Mouse (Mus musculus): ENCODE measurements around the gene Ttc34. TPM values are rescaled to one million over a fixed set of nuclear protein-coding genes. Genes with fewer than 3 reads are reported as not detected.
A peak's percentile ranks its signal among the peaks of the same experiment; 100 is the strongest.

Gene Ttc34
- total RNA-seq, 2 experiments from 2014 or later: 2.5 to 2.9 TPM

DNA sequence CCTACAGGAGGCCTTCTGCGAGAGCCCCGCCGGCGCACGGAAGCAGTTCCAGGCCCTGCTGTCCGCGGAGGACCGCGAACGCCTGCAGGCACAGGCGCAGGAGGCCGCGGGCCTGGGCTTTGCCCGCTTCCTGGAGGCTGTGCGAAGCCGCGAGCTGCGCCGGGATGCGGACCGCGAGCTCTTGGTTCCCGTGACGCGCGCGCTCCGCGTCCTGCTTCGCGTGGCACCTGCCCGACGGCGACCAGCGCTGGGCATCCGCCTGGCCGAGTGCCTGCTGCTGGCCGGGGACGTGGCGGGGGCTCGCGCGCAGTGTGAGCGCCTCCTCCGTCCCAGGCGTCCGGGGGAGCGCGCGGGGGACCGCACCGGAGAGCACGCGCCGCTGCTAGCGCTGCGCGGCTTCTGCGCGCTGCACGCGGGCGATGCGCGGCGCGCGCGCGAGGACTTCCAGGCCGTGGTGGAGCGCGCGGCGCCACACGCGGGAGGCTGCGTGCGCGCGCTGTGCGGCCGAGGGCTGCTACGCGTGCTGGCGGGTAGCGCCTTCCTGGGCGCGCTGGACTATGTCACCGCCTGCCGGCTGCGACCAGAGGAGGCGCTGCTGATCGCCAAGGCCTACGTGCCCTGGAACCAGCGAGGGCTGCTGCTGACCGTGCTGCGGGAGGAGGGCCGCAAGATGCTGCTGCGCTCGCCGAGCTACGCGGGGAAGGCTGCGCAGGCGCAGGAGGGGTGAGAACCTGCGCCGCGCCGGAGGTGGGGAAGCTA lies 18.6 kb downstream of the Ttc34 start:
- peak; percentile 89 to 91 for DNase-seq (ENCODE audit: extremely low spot score in 1 of 2, low spot score in 2 of 2)
- intact Hi-C loops (cut with DNase I): no loop called here

DNA sequence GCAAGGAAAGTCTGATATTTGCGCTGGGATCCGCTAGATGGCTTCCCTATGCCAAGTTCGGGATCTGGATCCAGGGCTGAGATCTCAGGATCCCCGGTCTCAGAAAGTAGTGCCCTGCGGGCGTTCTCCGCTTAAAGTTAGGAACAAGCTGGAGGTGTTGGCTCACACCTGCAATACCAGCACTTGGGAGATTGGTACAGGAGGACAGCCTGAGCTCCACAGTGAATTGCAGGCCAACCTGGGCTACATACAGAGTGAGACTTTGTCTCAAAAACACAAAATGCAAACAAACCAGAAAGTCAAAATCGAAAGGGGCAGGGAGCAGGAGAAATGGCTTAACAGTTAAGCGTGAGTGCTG lies 19.2 kb downstream of the Ttc34 start:
- no peak for DNase-seq (ENCODE audit: extremely low spot score in 1 of 2, low spot score in 2 of 2)
- intact Hi-C loops (cut with DNase I): no loop called here

DNA sequence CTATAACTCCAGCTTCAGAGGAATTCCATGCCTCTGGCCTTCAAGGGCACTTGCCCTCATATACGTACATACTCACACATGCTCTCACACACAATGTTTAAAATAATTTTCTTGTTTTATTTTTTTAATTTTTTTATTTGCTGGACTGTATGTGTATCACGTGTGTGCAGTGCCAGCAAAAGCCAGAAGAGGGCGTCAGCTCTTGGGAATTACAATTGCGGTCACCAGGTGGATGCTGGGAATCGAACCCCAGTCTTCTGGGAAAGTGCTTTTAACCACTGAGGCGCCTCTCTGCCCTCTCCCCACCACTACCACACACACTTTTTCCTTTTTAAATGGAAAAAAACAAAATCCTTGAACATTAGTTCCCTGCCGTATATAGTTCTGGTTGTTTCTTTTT lies 19.6 kb downstream of the Ttc34 start:
- intact Hi-C loops (cut with DNase I): no loop called here
- DNase-seq (ENCODE audit: extremely low spot score in 1 of 2, low spot score in 2 of 2): peak in 1 of 2 experiments; percentile 39

GRCm38 (mm10) chr4:154857366-154858240 lies 20.3 kb downstream of the Ttc34 start:
- DNase-seq (ENCODE audit: extremely low spot score in 1 of 2, low spot score in 2 of 2): no peak
- intact Hi-C loops (cut with DNase I): no loop called here

- intact Hi-C loops (cut with DNase I): no loop called here
- DNase-seq (ENCODE audit: extremely low spot score in 1 of 2, low spot score in 2 of 2): no peak
Measured at GRCm38 (mm10) chr4:154858601-154859000, 21.3 kb downstream of the Ttc34 start.

DNA sequence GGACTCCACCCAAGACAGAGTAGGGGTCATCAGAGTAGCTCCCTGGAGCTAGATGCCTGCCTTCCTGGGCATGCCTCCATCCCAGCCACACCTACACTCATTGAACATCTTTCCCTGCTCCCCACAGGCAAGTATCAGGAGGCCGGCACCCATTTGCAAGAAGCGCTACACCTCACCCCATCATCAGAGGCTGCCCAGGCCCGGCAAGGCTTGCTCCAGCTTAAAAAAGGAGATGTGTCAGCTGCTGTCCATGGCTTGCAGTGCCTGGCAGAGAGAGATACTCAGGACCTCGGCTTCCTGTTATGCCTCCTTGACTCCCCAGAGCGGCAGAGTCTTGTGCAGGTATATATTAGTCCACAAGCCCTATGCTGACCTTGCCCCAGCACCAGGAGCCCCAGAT lies 24.7 kb downstream of the Ttc34 start:
- no peak for DNase-seq (ENCODE audit: extremely low spot score in 1 of 2, low spot score in 2 of 2)
- intact Hi-C loops (cut with DNase I): no loop called here

- intact Hi-C loops (cut with DNase I): no loop called here
- no peak for DNase-seq (ENCODE audit: extremely low spot score in 1 of 2, low spot score in 2 of 2)
Measured at GRCm38 (mm10) chr4:154863436-154863935, 26.2 kb downstream of the Ttc34 start.

DNA sequence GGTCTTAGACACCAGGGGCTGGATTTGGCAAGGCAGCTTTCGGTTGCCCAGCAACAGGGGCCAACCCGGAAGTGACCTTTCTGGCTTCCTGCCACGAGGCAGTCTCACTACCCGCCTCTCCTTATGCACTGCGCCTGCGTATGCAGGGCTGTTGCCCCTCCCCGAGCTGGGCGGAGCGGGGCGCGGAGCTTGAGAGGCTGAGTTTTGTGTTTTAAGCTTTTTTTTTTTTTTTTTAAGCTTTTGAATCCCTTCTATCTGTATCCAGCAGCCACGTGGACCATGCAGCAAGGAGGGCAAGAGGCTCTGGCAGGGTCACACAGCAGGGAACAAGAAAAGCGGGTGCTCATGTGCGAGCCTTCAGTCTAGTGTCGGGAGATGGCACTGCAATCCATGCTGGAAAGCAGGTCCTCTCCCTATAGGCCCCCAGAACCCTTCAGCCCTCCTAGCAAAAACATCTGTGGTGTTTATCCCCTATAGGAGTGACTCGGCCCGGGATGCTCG lies 27.1 kb downstream of the Ttc34 start:
- DNase-seq (ENCODE audit: extremely low spot score in 1 of 2, low spot score in 2 of 2): peak; percentile 90 to 96
- intact Hi-C loops (cut with DNase I): no loop called here

DNA sequence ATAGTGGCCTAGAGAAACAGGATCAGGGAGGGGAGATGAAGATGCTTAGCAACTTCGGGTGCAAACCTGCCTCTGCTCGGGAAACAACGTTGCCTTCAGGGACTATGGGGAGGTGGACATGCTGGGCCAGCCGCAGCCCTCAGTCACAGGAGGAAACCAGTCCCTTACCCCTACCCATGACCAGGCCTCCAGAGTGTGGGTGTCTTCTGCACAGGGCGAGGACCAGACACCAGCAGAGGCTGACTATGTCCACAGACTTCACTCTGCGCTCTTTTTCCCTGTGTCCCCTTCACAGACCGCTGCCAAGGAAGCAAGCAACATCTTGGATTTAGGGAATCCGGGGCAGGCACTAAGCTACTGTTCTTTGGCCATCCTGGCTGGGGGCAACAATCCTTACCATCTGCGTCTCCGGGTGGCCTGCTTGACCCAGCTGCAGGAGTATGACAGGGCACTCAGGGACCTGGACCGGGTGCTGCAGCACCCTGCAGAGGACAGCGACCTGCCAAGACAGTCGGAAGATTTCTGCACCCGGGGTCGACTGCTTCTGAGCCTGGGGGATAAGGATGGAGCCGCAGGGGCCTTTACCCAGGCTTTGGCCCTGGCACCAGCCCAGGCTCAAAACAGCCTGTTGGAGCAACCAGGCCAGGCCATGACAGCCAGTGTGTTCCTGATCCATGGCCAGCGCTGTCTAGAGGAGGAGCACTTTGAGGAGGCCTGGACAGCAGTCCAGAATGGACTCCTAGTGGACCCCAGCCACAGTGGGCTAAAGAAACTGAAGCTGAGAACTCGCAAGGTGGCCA lies 27.9 kb downstream of the Ttc34 start:
- intact Hi-C loops (cut with DNase I): no loop called here
- peak in 1 of 2 experiments; percentile 46 for DNase-seq (ENCODE audit: extremely low spot score in 1 of 2, low spot score in 2 of 2)

- DNase-seq (ENCODE audit: extremely low spot score in 1 of 2, low spot score in 2 of 2): no peak
- intact Hi-C loops (cut with DNase I): no loop called here
Measured at GRCm38 (mm10) chr4:154866391-154866790, 29.1 kb downstream of the Ttc34 start.

DNA sequence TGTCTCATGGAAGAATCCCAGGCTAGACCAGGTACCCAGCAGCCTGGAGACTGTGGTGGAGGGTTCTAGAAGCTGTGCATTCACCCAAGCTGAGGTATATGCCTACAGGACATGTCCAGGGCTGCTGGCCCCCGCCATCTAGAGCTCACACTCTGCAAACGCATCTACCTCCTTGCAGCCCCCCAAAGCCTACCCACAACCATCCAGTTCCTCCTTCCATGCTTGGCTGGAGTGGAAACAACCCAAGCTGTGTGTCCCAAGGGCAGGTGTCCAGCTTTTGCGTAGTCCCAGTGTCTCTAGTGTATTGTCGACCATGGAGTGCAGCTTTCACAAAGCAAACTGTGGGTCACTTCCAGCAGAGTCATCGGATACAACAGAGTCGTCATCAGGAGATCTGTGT lies 30.0 kb downstream of the Ttc34 start:
- intact Hi-C loops (cut with DNase I): no loop called here

GRCm38 (mm10) chr4:154869440-154869839 lies 32.2 kb downstream of the Ttc34 start, which contains the start of gene Mmel1:
Gene Mmel1, plus strand, starts transcription at chr4:154869585.
- DNase-seq (ENCODE audit: extremely low spot score in 1 of 2, low spot score in 2 of 2): no peak
- intact Hi-C loops (cut with DNase I): no loop called here

More for the DNA sequence above, 30.0 kb downstream of the Ttc34 start:
- DNase-seq (ENCODE audit: extremely low spot score in 1 of 2, low spot score in 2 of 2): no peak

DNA sequence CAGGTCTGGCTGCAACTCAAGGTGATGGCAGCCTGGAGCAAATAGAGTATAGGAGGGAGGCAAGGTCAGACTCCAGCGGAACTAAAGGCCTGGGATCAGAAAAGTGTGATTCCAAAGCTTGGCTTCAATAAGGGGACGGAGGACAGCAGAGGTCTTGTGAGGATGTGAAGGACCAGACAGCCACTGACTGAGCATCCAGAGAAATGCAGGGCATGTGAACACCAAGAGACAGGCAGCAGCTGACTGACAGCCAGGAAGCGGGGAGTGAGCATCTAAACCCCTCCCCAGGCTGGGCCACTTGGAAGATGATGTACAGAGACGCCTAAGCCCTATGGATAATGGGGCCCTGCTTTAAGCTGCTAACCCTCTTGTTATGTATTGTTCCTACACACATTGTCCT lies 33.5 kb downstream of the Ttc34 start:
- no peak for DNase-seq (ENCODE audit: extremely low spot score in 1 of 2, low spot score in 2 of 2)
- intact Hi-C loops (cut with DNase I): no loop called here

GRCm38 (mm10) chr4:154871757-154872251 lies 34.5 kb downstream of the Ttc34 start:
- intact Hi-C loops (cut with DNase I): no loop called here
- peak in 1 of 2 experiments; percentile 42 for DNase-seq (ENCODE audit: extremely low spot score in 1 of 2, low spot score in 2 of 2)

DNA sequence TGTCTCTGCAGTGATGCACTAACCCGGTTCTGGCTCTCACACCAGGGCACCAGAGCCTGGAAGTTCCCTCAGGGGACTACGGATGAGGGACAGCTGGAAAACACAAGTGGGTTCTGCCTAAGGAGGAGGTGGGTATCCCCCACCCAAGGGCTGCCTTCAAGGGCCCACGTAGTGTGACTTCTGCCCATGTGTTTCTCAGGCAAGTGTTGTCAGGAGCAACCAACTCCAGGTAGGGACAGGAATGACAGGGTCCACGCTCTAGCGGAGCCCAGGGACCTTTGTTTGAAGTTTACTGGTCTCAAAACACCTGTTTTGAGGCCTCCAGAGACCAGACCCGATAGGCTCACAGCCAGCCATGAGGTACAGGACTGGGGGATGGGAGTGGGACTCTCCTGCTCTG lies 35.9 kb downstream of the Ttc34 start:
- intact Hi-C loops (cut with DNase I): no loop called here
- DNase-seq (ENCODE audit: extremely low spot score in 1 of 2, low spot score in 2 of 2): peak in 1 of 2 experiments; percentile 12

GRCm38 (mm10) chr4:154877864-154878548 lies 40.7 kb downstream of the Ttc34 start:
- intact Hi-C loops (cut with DNase I): loop anchor here (5.0 kb wide), 3 partner anchors 64 to 189 kb away; partner anchors contain the start of genes Hes5, Pank4 and Pex10
- DNase-seq (ENCODE audit: extremely low spot score in 1 of 2, low spot score in 2 of 2): peak; percentile 87 to 95

DNA sequence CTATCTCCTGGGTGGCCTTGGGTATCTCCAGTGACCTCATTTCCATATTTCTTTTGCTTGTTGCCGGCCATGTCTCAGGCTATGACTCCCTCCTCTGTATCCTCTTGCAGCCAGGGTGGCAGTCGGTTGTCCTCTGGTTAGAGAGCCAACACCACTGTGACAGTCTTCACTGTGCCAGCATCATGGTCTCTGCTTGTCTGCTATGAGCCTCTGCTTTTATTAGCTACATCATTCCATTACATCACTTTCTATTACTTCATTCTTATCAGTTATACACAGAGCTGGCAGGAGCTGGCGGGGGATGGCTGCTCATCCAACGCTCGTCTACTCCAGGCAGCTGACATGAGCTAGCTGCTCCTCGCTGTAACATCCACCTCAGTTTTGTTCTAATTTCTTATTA lies 43.5 kb downstream of the Ttc34 start:
- no peak for DNase-seq (ENCODE audit: extremely low spot score in 1 of 2, low spot score in 2 of 2)
- intact Hi-C loops (cut with DNase I): no loop called here

GRCm38 (mm10) chr4:154882014-154882659 lies 44.9 kb downstream of the Ttc34 start:
- intact Hi-C loops (cut with DNase I): no loop called here

More at GRCm38 (mm10) chr4:154882014-154882659, 44.9 kb downstream of the Ttc34 start:
- no peak for DNase-seq (ENCODE audit: extremely low spot score in 1 of 2, low spot score in 2 of 2)
